Mouse (Mus musculus) layer of hippocampus, postnatal 14 days (tissue): ENCODE results near the gene Gimap4. TPM values are rescaled to one million over a fixed set of nuclear protein-coding genes. Genes with fewer than 3 reads are reported as not detected.

Source experiments
- total RNA-seq, 2 experiments: library from RNA; stranded (reverse); gene quantifications; 2 replicates each; pipeline ENCODE4 v1.2.3; 2021

Gene Gimap4
- total RNA-seq, 2 experiments from 2014 or later, result 0.21 to 0.30 TPM

Other genes with a start within 250 kb of the Gimap4 start
- gene Zfp467, start 238.7 kb upstream of the Gimap4 start, total RNA-seq, result 10 to 100 TPM; 19.0 to 20.0 TPM
- under 1 TPM; 0.44 to 0.57 TPM for gene Sspo, start 236.3 kb upstream of the Gimap4 start, total RNA-seq
- gene Atp6v0e2, start 146.9 kb upstream of the Gimap4 start, total RNA-seq, result 100 to 1,000 TPM; 522 to 523 TPM
- 10 to 100 TPM; 29.2 to 30.2 TPM for gene Lrrc61, start 129.8 kb upstream of the Gimap4 start, total RNA-seq
- gene Rarres2, start 111.8 kb upstream of the Gimap4 start, total RNA-seq, result 10 to 100 TPM; 14.9 to 23.3 TPM
- gene Gm45021, start 94.9 kb upstream of the Gimap4 start, total RNA-seq, result not detected
- 10 to 100 TPM; 29.3 to 38.4 TPM for gene Repin1, start 90.7 kb upstream of the Gimap4 start, total RNA-seq
- gene Gm44965, start 90.6 kb upstream of the Gimap4 start, total RNA-seq, result not detected
- gene Zfp775, start 82.5 kb upstream of the Gimap4 start, total RNA-seq, result 1 to 10 TPM; 6.4 to 6.5 TPM
- gene AI854703, start 57.8 kb upstream of the Gimap4 start, total RNA-seq, result 10 to 100 TPM; 12.5 to 13.7 TPM
- gene Gimap8, start 37.3 kb upstream of the Gimap4 start, total RNA-seq, result 1 to 10 TPM; 1.0 to 1.4 TPM
- under 1 TPM; 0.55 to 0.62 TPM for gene Gimap9, start 8.4 kb upstream of the Gimap4 start, total RNA-seq
- 1 to 10 TPM; 6.5 to 7.3 TPM for gene Gimap6, start 23.7 kb downstream of the Gimap4 start, total RNA-seq
- gene Gm28053, start 34.1 kb downstream of the Gimap4 start, total RNA-seq, result 1 to 10 TPM; 1.5 to 2.4 TPM
- gene Gimap7, start 34.1 kb downstream of the Gimap4 start, total RNA-seq, result not detected
- gene Gimap1, start 54.5 kb downstream of the Gimap4 start, total RNA-seq, result 1 to 10 TPM; 2.1 to 2.6 TPM
- 1 to 10 TPM; 1.3 to 1.7 TPM for gene Gimap5, start 61.6 kb downstream of the Gimap4 start, total RNA-seq
- not detected for gene Gimap3, start 86.3 kb downstream of the Gimap4 start, total RNA-seq
- 10 to 100 TPM; 18.3 to 19.8 TPM for gene Tmem176a, start 156.4 kb downstream of the Gimap4 start, total RNA-seq
- 10 to 100 TPM; 47.2 to 52.1 TPM for gene Tmem176b, start 156.9 kb downstream of the Gimap4 start, total RNA-seq
- not detected for gene Aoc1, start 188.3 kb downstream of the Gimap4 start, total RNA-seq
- gene 1600015I10Rik, start 245.3 kb downstream of the Gimap4 start, total RNA-seq, result not detected